Mouse (Mus musculus) ES-E14 (cell line): Measurements from ENCODE around the gene Vamp8.

Experiments used
- CHD2 ChIP-seq: IDR thresholded peaks from 2 replicates; pipeline ENCODE4 v1.6.1; 2014; ENCODE audit warnings: mild to moderate bottlenecking, low read depth, low read length, inconsistent platforms
- HCFC1 ChIP-seq: IDR thresholded peaks from 2 replicates; pipeline ENCODE4 v1.6.1; 2012; ENCODE audit warnings: low read length, inconsistent platforms, borderline replicate concordance; ENCODE audit not compliant: insufficient read depth
- MAFK ChIP-seq: IDR thresholded peaks from 2 replicates; pipeline ENCODE4 v1.6.1; 2014; ENCODE audit warnings: mild to moderate bottlenecking, low read depth, low read length, inconsistent platforms; ENCODE audit not compliant: insufficient read depth
- ZC3H11A ChIP-seq: IDR thresholded peaks from 2 replicates; pipeline ENCODE4 v1.6.1; 2012; ENCODE audit warnings: low read depth, mild to moderate bottlenecking, inconsistent platforms, low read length, borderline replicate concordance

GRCm38 (mm10) chr6:72382494-72382893 lies 8.0 kb downstream of the Vamp8 start:
- TF ChIP-seq MAFK (no peak; the same call in 1 of the 2 replicates), CHD2 (no peak), ZC3H11A (no peak), HCFC1 (no peak)
